Mouse (Mus musculus): ENCODE results near the gene Etfb. TPM values are rescaled to one million over a fixed set of nuclear protein-coding genes. Genes with fewer than 3 reads are reported as not detected.

The Etfb gene
- polyA plus RNA-seq, 1 experiment from 2014 or later: 323 TPM

- no peak overlapping the region for H3K9ac ChIP-seq (ENCODE audit: low read depth, low read length)
- no peak overlapping the region for H3K4me2 ChIP-seq (replicated peaks; ENCODE audit: low read depth, low read length)
- H3K9me3 ChIP-seq (ENCODE audit: control insufficient read depth, low read length): no peaks in the 10 kb centered on the region
- H3K4me1 ChIP-seq (ENCODE audit: control insufficient read depth, insufficient read depth, low read length): no peaks in the 10 kb centered on the region
- H3K36me3 ChIP-seq (ENCODE audit: control insufficient read depth, insufficient read depth, low read length): no peaks in the 10 kb centered on the region
- ATAC-seq (ENCODE audit: low FRiP score, low TSS enrichment): no peak
- H3K4me3 ChIP-seq (ENCODE audit: low read length): no peak overlapping the region
- no peak overlapping the region for H3K27ac ChIP-seq (ENCODE audit: low read depth, low read length)
- no peaks in the 10 kb centered on the region for H3K27me3 ChIP-seq (ENCODE audit: control insufficient read depth, insufficient read depth, low read length)
- WGBS: 61% methylated on average over 3 of the region's 3 CpGs
Measured at GRCm38 (mm10) chr7:43423991-43424625, 19.8 kb upstream of the Etfb start.

- no peaks in the 10 kb centered on the region for H3K27me3 ChIP-seq (ENCODE audit: control insufficient read depth, insufficient read depth, low read length)
Measured at GRCm38 (mm10) chr7:43427406-43427805, 16.5 kb upstream of the Etfb start, which contains the start of gene Lim2. Lim2 (plus strand) TSS chr7:43427670.

DNA sequence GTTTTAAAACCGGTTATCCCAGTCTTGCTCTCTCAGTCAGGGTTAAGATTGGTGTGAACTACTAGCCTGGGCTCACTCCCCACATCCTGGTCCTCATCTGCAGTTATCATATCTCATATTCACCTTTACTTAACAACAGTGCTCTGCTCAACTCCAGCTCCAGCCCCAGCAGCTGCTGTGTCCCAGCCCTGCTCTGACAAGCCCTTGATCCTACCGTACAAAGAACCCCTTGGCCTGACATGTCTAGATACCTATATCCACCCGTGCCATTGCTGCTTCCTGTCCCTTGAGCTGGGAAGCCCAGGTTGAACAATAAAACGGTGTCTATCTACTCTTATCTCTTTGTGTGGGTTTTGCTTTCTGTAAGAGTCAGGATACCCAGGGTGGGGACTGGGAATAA, 14.4 kb upstream of the Etfb start:
- Histone ChIP-seq H3K9me3 (ENCODE audit: control insufficient read depth, low read length) (no peaks in the 10 kb centered on the region), H3K4me3 (ENCODE audit: low read length) (no peak overlapping the region), H3K27me3 (ENCODE audit: control insufficient read depth, insufficient read depth, low read length) (no peaks in the 10 kb centered on the region), H3K4me2 (replicated peaks; ENCODE audit: low read depth, low read length) (no peak overlapping the region), H3K27ac (ENCODE audit: low read depth, low read length) (no peak overlapping the region), H3K4me1 (ENCODE audit: control insufficient read depth, insufficient read depth, low read length) (no peaks in the 10 kb centered on the region), H3K9ac (ENCODE audit: low read depth, low read length) (no peak overlapping the region), H3K36me3 (ENCODE audit: control insufficient read depth, insufficient read depth, low read length) (no peaks in the 10 kb centered on the region)
- WGBS: 61% methylated on average over 4 of the region's 4 CpGs
- no peak for ATAC-seq (ENCODE audit: low FRiP score, low TSS enrichment)

More at GRCm38 (mm10) chr7:43427406-43427805, 16.5 kb upstream of the Etfb start, which contains the start of gene Lim2:
- Histone ChIP-seq H3K9me3 (ENCODE audit: control insufficient read depth, low read length) (no peaks in the 10 kb centered on the region), H3K4me2 (replicated peaks; ENCODE audit: low read depth, low read length) (no peak within 1 kb of the TSS), H3K4me1 (ENCODE audit: control insufficient read depth, insufficient read depth, low read length) (no peaks in the 10 kb centered on the region), H3K4me3 (ENCODE audit: low read length) (no peak within 1 kb of the TSS), H3K27ac (ENCODE audit: low read depth, low read length) (no peak within 1 kb of the TSS), H3K9ac (ENCODE audit: low read depth, low read length) (no peak within 1 kb of the TSS), H3K36me3 (ENCODE audit: control insufficient read depth, insufficient read depth, low read length) (no peaks in the 10 kb centered on the region)
- ATAC-seq (ENCODE audit: low FRiP score, low TSS enrichment): no peak
- 88% methylated on average over 8 of the region's 8 CpGs for WGBS

DNA sequence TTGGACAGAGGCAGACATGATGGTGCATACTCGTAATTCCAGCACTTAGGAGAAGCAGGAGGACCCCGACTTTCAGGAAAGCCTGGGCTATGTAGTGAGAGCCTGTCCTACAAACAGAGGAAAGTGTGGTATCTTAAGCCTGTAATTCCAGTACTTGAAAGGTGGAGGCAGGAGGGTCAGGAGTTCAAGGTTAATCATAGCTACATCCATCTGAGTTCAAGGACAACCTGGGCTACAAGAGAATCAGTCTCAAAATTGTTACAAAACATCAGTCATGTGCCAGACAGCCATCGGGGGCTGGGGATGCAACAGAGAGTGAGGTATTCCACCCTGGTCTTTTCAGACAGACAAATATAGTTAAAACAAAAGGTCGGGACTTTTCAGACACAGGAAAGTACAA, 11.0 kb upstream of the Etfb start:
- WGBS: 73% methylated on average over 4 of the region's 4 CpGs
- no peak overlapping the region for H3K4me2 ChIP-seq (replicated peaks; ENCODE audit: low read depth, low read length)
- no peaks in the 10 kb centered on the region for H3K9me3 ChIP-seq (ENCODE audit: control insufficient read depth, low read length)
- no peak overlapping the region for H3K27ac ChIP-seq (ENCODE audit: low read depth, low read length)
- no peak overlapping the region for H3K4me3 ChIP-seq (ENCODE audit: low read length)
- ATAC-seq (ENCODE audit: low FRiP score, low TSS enrichment): no peak
- no peaks in the 10 kb centered on the region for H3K27me3 ChIP-seq (ENCODE audit: control insufficient read depth, insufficient read depth, low read length)
- H3K36me3 ChIP-seq (ENCODE audit: control insufficient read depth, insufficient read depth, low read length): no peaks in the 10 kb centered on the region
- no peak overlapping the region for H3K9ac ChIP-seq (ENCODE audit: low read depth, low read length)
- no peaks in the 10 kb centered on the region for H3K4me1 ChIP-seq (ENCODE audit: control insufficient read depth, insufficient read depth, low read length)

DNA sequence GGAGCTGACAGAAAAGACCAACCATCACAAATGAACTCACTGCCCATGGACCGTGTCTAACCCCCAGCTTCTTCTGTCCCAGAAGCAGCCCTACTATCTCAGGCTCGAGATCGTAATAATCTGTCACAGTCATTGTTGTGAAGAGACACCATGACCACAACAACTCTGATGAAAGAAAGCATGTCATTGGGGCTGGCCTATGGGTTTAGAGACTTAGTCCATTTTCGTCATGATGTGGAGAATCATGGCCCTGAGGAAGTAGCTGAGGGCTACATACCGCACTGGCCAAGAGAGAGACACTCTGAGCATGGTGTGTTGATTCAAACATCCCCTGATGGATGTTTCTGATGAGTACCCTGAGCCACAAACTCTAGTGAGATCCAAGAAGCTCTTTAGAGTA, 9.2 kb upstream of the Etfb start:
- WGBS: 90% methylated on average over 5 of the region's 5 CpGs
- Histone ChIP-seq H3K4me1 (ENCODE audit: control insufficient read depth, insufficient read depth, low read length) (no peaks in the 10 kb centered on the region), H3K4me3 (ENCODE audit: low read length) (no peak overlapping the region), H3K9ac (ENCODE audit: low read depth, low read length) (no peak overlapping the region), H3K4me2 (replicated peaks; ENCODE audit: low read depth, low read length) (no peak overlapping the region), H3K27ac (ENCODE audit: low read depth, low read length) (no peak overlapping the region), H3K9me3 (ENCODE audit: control insufficient read depth, low read length) (no peaks in the 10 kb centered on the region), H3K36me3 (ENCODE audit: control insufficient read depth, insufficient read depth, low read length) (no peaks in the 10 kb centered on the region), H3K27me3 (ENCODE audit: control insufficient read depth, insufficient read depth, low read length) (no peaks in the 10 kb centered on the region)
- ATAC-seq (ENCODE audit: low FRiP score, low TSS enrichment): no peak

DNA sequence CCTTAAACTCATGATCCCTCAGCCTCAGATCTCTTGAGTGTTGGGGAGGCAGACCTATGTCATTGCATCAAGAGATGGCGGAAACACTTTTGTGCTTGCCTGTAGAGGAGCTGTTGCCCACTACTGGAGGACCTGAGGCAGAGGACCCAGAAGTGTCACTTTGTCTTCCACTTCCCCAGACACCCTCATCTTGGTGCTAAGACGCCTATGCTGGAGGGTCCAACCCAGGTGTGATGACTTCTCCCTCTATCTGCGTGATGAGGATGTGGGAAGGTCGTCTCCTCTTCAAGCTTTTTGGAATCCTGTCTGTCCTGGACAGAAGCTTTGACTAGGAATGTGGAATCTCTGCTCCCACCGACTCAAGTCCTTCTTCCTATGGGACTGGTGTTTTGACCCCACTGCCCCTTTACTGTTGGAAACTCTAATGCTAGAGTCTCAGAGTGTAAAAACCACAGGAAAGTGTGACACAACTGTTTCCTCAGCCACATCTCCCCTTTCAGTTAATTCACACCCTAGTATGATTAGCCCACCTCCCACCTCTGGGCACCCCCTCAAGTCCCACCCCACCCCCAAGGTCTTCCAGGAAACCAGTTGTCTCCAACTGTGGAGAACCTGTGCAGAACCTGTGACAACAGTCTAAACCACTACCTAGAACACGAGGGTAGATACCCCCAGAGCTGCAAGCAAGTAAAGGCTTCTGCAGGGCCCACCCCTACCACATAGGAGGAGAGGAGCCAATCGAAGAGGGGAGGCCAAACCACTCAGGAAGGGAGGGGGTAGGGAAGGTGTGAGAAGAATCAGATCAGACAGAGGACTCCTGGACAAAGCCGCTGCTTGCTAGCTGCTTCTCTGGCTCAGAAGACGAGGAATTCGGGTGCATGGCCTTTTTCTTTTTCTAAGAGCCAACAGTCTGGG, 7.3 kb upstream of the Etfb start, which contains the start of gene Nkg7:
TSS of gene Nkg7 (plus strand) at position 733 of the 915 bp plus-strand sequence.
- Histone ChIP-seq H3K9me3 (ENCODE audit: control insufficient read depth, low read length) (no peaks in the 10 kb centered on the region), H3K4me3 (ENCODE audit: low read length) (no peak within 1 kb of the TSS), H3K36me3 (ENCODE audit: control insufficient read depth, insufficient read depth, low read length) (no peaks in the 10 kb centered on the region), H3K27ac (ENCODE audit: low read depth, low read length) (no peak within 1 kb of the TSS), H3K27me3 (ENCODE audit: control insufficient read depth, insufficient read depth, low read length) (no peaks in the 10 kb centered on the region), H3K9ac (ENCODE audit: low read depth, low read length) (no peak within 1 kb of the TSS), H3K4me2 (replicated peaks; ENCODE audit: low read depth, low read length) (no peak within 1 kb of the TSS), H3K4me1 (ENCODE audit: control insufficient read depth, insufficient read depth, low read length) (no peaks in the 10 kb centered on the region)
- ATAC-seq (ENCODE audit: low FRiP score, low TSS enrichment): no peak
- 65% methylated on average over 10 of the region's 10 CpGs for WGBS

DNA sequence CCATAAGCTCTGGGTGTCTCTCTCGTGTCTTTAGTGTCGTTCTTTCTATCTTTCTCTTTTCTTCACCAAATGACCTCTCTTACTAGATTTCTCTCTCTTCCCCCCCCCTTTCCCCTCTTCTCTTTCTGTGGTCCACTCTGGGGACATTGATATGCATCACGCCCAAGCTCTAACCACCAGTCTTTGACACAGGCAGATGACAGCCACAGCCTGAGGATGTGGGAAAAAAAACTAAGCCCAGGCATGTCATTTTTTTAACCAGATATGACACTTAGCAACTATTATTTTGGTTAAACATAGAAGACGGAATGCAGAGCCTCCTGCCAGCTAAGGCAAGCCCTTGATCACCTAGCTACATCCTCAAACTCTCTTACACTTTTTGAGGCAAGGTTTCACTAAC, 5.3 kb upstream of the Etfb start:
- no peak overlapping the region for H3K27ac ChIP-seq (ENCODE audit: low read depth, low read length)

DNA sequence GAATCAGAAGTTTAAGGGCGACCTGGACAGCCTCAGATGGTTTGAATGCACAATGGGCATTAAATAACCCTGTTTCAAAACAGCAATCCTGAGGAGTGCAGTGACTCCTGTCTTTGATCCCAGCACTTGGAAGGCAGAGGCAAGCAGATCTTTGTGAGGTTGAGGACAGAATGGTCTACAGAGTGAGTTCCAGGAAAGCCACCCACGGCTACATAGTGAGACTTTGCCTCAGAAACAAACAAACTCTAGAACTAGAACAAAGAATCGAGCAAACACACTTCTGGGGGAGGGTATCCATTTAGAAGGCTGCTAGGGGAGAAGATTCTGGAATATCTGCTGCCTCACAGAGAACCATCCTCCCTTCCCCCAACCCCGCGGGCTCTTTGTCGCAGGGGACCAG, 3.4 kb upstream of the Etfb start, which contains the start of gene Cldnd2:
TSS of gene Cldnd2 (plus strand) at position 301 of the 400 bp plus-strand sequence.
- WGBS: 81% methylated on average over 6 of the region's 6 CpGs
- peaks cover 13% of the 10 kb centered on the region; the same call in 1 of the 2 replicates for H3K4me1 ChIP-seq (ENCODE audit: control insufficient read depth, insufficient read depth, low read length)
- H3K9ac ChIP-seq (ENCODE audit: low read depth, low read length): no peak within 1 kb of the TSS
- no peaks in the 10 kb centered on the region for H3K27me3 ChIP-seq (ENCODE audit: control insufficient read depth, insufficient read depth, low read length)
- H3K9me3 ChIP-seq (ENCODE audit: control insufficient read depth, low read length): no peaks in the 10 kb centered on the region
- H3K27ac ChIP-seq (ENCODE audit: low read depth, low read length): no peak within 1 kb of the TSS
- no peaks in the 10 kb centered on the region for H3K36me3 ChIP-seq (ENCODE audit: control insufficient read depth, insufficient read depth, low read length)
- no peak within 1 kb of the TSS for H3K4me2 ChIP-seq (replicated peaks; ENCODE audit: low read depth, low read length)
- H3K4me3 ChIP-seq (ENCODE audit: low read length): no peak within 1 kb of the TSS
- ATAC-seq (ENCODE audit: low FRiP score, low TSS enrichment): no peak

More for the DNA sequence above, 5.3 kb upstream of the Etfb start:
- Histone ChIP-seq H3K27me3 (ENCODE audit: control insufficient read depth, insufficient read depth, low read length) (no peaks in the 10 kb centered on the region), H3K4me3 (ENCODE audit: low read length) (no peak overlapping the region), H3K4me2 (replicated peaks; ENCODE audit: low read depth, low read length) (no peak overlapping the region), H3K4me1 (ENCODE audit: control insufficient read depth, insufficient read depth, low read length) (0 out of 2 replicates have a peak, but pooled peaks cover 5% of the 10 kb centered on the region), H3K36me3 (ENCODE audit: control insufficient read depth, insufficient read depth, low read length) (no peaks in the 10 kb centered on the region), H3K9ac (ENCODE audit: low read depth, low read length) (no peak overlapping the region), H3K9me3 (ENCODE audit: control insufficient read depth, low read length) (no peaks in the 10 kb centered on the region)
- no peak for ATAC-seq (ENCODE audit: low FRiP score, low TSS enrichment)
- 86% methylated on average over 4 of the region's 4 CpGs for WGBS

DNA sequence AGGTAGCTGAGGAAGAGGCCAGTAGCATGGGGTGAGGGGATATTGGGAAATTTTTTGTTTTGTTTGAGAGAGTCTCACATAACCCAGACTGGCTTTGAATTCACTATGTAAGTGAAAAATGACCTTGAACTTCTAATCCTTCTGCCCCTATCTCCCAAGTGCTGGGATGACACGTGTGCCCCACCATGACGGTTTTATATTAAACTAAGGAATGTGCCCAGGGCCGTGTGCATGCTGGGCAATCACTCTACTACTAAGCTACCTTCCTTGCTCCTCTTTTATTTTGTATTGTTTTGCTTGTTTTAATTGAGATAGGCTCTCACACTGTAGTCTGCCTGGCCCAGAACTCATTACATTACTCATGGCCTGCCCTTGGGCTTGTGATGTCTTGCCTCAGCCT, 2.8 kb upstream of the Etfb start:
- peaks cover 13% of the 10 kb centered on the region; the same call in 1 of the 2 replicates for H3K4me1 ChIP-seq (ENCODE audit: control insufficient read depth, insufficient read depth, low read length)
- 86% methylated on average over 3 of the region's 3 CpGs for WGBS
- no peak for ATAC-seq (ENCODE audit: low FRiP score, low TSS enrichment)
- H3K27ac ChIP-seq (ENCODE audit: low read depth, low read length): no peak overlapping the region
- no peak overlapping the region for H3K9ac ChIP-seq (ENCODE audit: low read depth, low read length)
- H3K36me3 ChIP-seq (ENCODE audit: control insufficient read depth, insufficient read depth, low read length): no peaks in the 10 kb centered on the region
- H3K4me2 ChIP-seq (replicated peaks; ENCODE audit: low read depth, low read length): no peak overlapping the region
- H3K9me3 ChIP-seq (ENCODE audit: control insufficient read depth, low read length): no peaks in the 10 kb centered on the region
- H3K4me3 ChIP-seq (ENCODE audit: low read length): no peak overlapping the region
- no peaks in the 10 kb centered on the region for H3K27me3 ChIP-seq (ENCODE audit: control insufficient read depth, insufficient read depth, low read length)
